Mouse (Mus musculus): Measurements from ENCODE around the gene Wdr90.

DNA sequence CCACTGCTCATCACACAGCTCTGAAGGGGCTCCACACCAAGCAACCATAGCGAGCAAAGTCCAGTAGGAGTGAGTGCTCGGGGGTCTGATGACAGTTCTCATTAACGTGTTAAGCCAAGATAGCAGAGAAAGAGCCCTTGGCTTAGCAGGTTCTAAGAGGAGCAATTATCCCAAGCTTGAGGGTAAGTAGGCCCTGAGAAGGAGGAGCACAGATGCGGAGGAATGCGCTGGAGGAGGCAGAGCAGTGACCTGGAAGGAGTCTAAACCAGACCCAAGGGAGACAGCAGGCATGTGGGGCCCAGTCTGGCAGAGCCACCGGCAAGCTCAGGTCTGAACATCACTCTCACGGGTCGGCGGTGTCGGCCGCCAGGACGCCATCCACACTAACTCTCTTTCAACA, 34.6 kb upstream of the Wdr90 start:
- no peak for TF ChIP-seq CTCF (IDR thresholded peaks at IDR 0.05)
- no peak for TF ChIP-seq POLR2A (IDR thresholded peaks at IDR 0.05; ENCODE audit: insufficient read depth, low read depth, low read length)

Measured in heart, adult 2 months (tissue).